Mouse (Mus musculus) heart, postnatal 36 days (tissue): ENCODE measurements at regions not wholly inside any gene's neighbourhood (a gene's known extent, or its start where the extent isn't known, plus 50 kb on each side); places are given as distances from the start of the nearest gene placed in this dataset.

ENCODE experiments used
- DNase-seq, 2 experiments: peaks; one replicate each; pipeline ENCODE4 v3.0.0; 2021 to 2022
- intact Hi-C: fragments of 180-260 bp; cut with DNase I; formaldehyde crosslinking; loops from one replicate; pipeline ENCODE4 v1.15.1; 2025

DNA sequence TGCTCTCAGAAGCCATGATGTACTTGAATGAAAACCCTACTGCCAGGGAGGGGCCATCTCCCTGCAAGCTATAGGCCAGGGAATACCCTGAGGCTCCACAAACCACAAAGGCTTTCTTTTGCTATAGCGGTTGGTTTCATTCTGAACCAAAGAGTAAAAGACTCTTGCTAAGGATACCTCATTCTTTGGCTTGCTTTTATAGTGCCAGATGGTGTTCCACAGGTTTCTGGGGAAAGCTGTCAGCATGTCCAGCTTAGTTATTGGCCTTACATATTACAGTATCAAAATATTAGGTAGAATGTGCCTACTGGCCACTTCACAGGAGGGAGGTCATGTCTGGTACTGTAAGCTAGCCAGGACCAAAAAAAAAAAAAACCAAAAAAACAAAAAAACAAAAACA lies 246.9 kb upstream of the Cdr1 start:
- DNase-seq: no peak
- intact Hi-C loops: no loop called here

- no peak for DNase-seq
- intact Hi-C loops: no loop called here
These were observed 240.0 kb upstream of the Cdr1 start for GRCm38 (mm10) chrX:61425316-61425715.

- no peak for DNase-seq
- intact Hi-C loops: loop anchor here (10.0 kb wide), 1 partner anchor 62 kb away; no protein-coding TSS in a partner anchor
These were observed 207.8 kb upstream of the Cdr1 start for GRCm38 (mm10) chrX:61393154-61393553.

GRCm38 (mm10) chrX:61391627-61392026 lies 206.3 kb upstream of the Cdr1 start:
- DNase-seq: no peak
- intact Hi-C loops: loop anchor here (10.0 kb wide), 1 partner anchor 63 kb away; no protein-coding TSS in a partner anchor
